Mouse (Mus musculus) heart, embryonic 14.5 days (tissue): ENCODE data around the gene Gm11084. TPM values are rescaled to one million over a fixed set of nuclear protein-coding genes. Genes with fewer than 3 reads are reported as not detected.
A peak's percentile ranks its signal among the peaks of the same experiment; 100 is the strongest.
"Not testable (repeated sequence)": the region's sequence is repeated elsewhere in the genome, so short reads cannot be mapped to it uniquely, and the experiment has no call there.

Experiments used
- ATAC-seq: fragments of 200-750 bp; cut with Nextera tagmentation; 2 replicates; pipeline ENCODE4 v1.8.0; 2017; ENCODE audit warnings: low read depth, moderate TSS enrichment; ENCODE audit not compliant: insufficient number of reproducible peaks, insufficient read depth, low FRiP score
- H3K27ac ChIP-seq, 2 experiments: fragments of 200-500 bp in 1 of 2; fragments of 300-500 bp in 1 of 2; sonication (generic) in 1 of 2; replicated peaks in 1 of 2; 2 replicates each; pipeline ENCODE4 v1.5.1; 2012 to 2014; ENCODE audit warnings: low read depth in 2 of 2, low read length in 2 of 2, control low read depth in 1 of 2, mild to moderate bottlenecking in 1 of 2, mixed read lengths in 1 of 2; ENCODE audit not compliant: control insufficient read depth in 1 of 2, insufficient read depth in 1 of 2
- H3K27me3 ChIP-seq: fragments of 300-500 bp; sonication (generic); 2 replicates; pipeline ENCODE4 v1.6.1; 2014; ENCODE audit warnings: mild to moderate bottlenecking, low read length, control low read depth; ENCODE audit not compliant: control insufficient read depth, insufficient read depth
- H3K36me3 ChIP-seq: fragments of 300-500 bp; sonication (generic); 2 replicates; pipeline ENCODE4 v1.6.1; 2014; ENCODE audit warnings: mild to moderate bottlenecking, control low read depth, low read length, mixed read lengths; ENCODE audit not compliant: control insufficient read depth, insufficient read depth
- H3K4me1 ChIP-seq, 2 experiments: fragments of 200-500 bp in 1 of 2; fragments of 300-500 bp in 1 of 2; sonication (generic) in 1 of 2; 2 replicates each; pipeline ENCODE4 v1.6.1; 2012 to 2014; ENCODE audit warnings: low read length in 2 of 2, control low read depth in 1 of 2, mixed read lengths in 1 of 2; ENCODE audit not compliant: control insufficient read depth in 2 of 2, insufficient read depth in 2 of 2
- H3K4me2 ChIP-seq: fragments of 300-500 bp; sonication (generic); 2 replicates; pipeline ENCODE4 v1.6.1; 2014; ENCODE audit warnings: mild to moderate bottlenecking, low read length
- H3K4me3 ChIP-seq, 2 experiments: fragments of 200-500 bp in 1 of 2; fragments of 300-500 bp in 1 of 2; sonication (generic) in 1 of 2; 2 replicates each; pipeline ENCODE4 v1.5.1; 2012 to 2014; ENCODE audit warnings: low read length in 2 of 2, mild to moderate bottlenecking in 2 of 2, control low read depth in 1 of 2, low read depth in 1 of 2, moderate library complexity in 1 of 2; ENCODE audit not compliant: control insufficient read depth in 1 of 2, insufficient read depth in 1 of 2
- H3K9ac ChIP-seq: fragments of 300-500 bp; sonication (generic); 2 replicates; pipeline ENCODE4 v1.6.1; 2014; ENCODE audit warnings: mild to moderate bottlenecking, low read length
- H3K9me3 ChIP-seq: fragments of 300-500 bp; sonication (generic); 2 replicates; pipeline ENCODE4 v1.6.1; 2016; ENCODE audit warnings: low read length, control low read depth; ENCODE audit not compliant: control insufficient read depth
- WGBS: fragments of 180-500 bp; shearing (Covaris S2); extraction: QIAGEN DNeasy Blood & Tissue Kit; methylation state at CpG from one replicate; pipeline ENCODE4 v1.1.7; 2014; 5-methylcytosine and 5-hydroxymethylcytosine counted together
- polyA plus RNA-seq: library from polyadenylated mRNA; unstranded; fragments of >200 nt; fragmentation: Nextera tagmentation; extraction: Ambion mirVana; gene quantifications from 2 replicates; pipeline ENCODE4 v1.2.1, GENCODE M21; 2014

Gm11084 gene
- polyA plus RNA-seq, 1 experiment from 2014 or later = not detected

GRCm38 (mm10) chr2:73019371-73020146 lies 33.0 kb upstream of the Gm11084 start:
- no peak overlapping the region for H3K9ac ChIP-seq
- no peaks in the 10 kb centered on the region for H3K9me3 ChIP-seq
- H3K4me1 ChIP-seq = peaks cover 5 to 18% of the 10 kb centered on the region in 2 experiments
- H3K4me3 ChIP-seq = no peak overlapping the region
- 0 out of 2 replicates have a peak overlapping the region, but pooled peaks have one; percentile 1 for H3K4me2 ChIP-seq
- H3K27ac ChIP-seq = peak overlapping the region; percentile 69 to 82
- WGBS = 39% methylated on average over 9 of the region's 9 CpGs
- peak; percentile 59; the same call in 1 of the 2 replicates for ATAC-seq
- no peaks in the 10 kb centered on the region for H3K36me3 ChIP-seq
- no peaks in the 10 kb centered on the region for H3K27me3 ChIP-seq

- ATAC-seq = not testable (repeated sequence)
Observed at GRCm38 (mm10) chr2:73014063-73014462, 27.5 kb upstream of the Gm11084 start.

GRCm38 (mm10) chr2:73012636-73013035 lies 26.1 kb upstream of the Gm11084 start:
- WGBS = 75% methylated on average over 18 of the region's 20 CpGs
- H3K4me1 ChIP-seq = peaks cover 3 to 5% of the 10 kb centered on the region in 2 experiments; a peak in 3 of 4 replicates
- H3K9ac ChIP-seq = no peak overlapping the region
- no peak overlapping the region for H3K27ac ChIP-seq
- H3K4me3 ChIP-seq = no peak overlapping the region
- H3K4me2 ChIP-seq = no peak overlapping the region
- no peaks in the 10 kb centered on the region for H3K27me3 ChIP-seq
- no peaks in the 10 kb centered on the region for H3K36me3 ChIP-seq
- H3K9me3 ChIP-seq = peaks cover 15% of the 10 kb centered on the region
- ATAC-seq = no peak

More at GRCm38 (mm10) chr2:73014063-73014462, 27.5 kb upstream of the Gm11084 start:
- H3K4me2 ChIP-seq, H3K4me1 ChIP-seq, H3K4me3 ChIP-seq, H3K36me3 ChIP-seq, H3K9ac ChIP-seq, H3K27ac ChIP-seq, H3K27me3 ChIP-seq: not testable (repeated sequence)
- WGBS = 54% methylated on average over 9 of the region's 9 CpGs
- peaks cover 15% of the 10 kb centered on the region for H3K9me3 ChIP-seq

GRCm38 (mm10) chr2:73007472-73007871 lies 21.0 kb upstream of the Gm11084 start:
- Histone ChIP-seq H3K9me3 (peaks cover 15% of the 10 kb centered on the region), H3K4me3 (no peak overlapping the region), H3K4me2 (no peak overlapping the region), H3K4me1 (peaks cover 17 to 26% of the 10 kb centered on the region in 2 experiments), H3K27me3 (no peaks in the 10 kb centered on the region), H3K27ac (no peak overlapping the region), H3K36me3 (no peaks in the 10 kb centered on the region), H3K9ac (no peak overlapping the region)
- WGBS = 89% methylated on average over 9 of the region's 9 CpGs
- no peak for ATAC-seq

GRCm38 (mm10) chr2:73005611-73006515 lies 19.3 kb upstream of the Gm11084 start:
- ATAC-seq = no peak
- H3K27me3 ChIP-seq = no peaks in the 10 kb centered on the region
- H3K9ac ChIP-seq = no peak overlapping the region
- H3K27ac ChIP-seq = peak overlapping the region; percentile 80 to 95; a peak in 2 of 4 replicates
- H3K4me3 ChIP-seq = no peak overlapping the region
- H3K4me2 ChIP-seq = no peak overlapping the region
- no peaks in the 10 kb centered on the region for H3K36me3 ChIP-seq
- H3K9me3 ChIP-seq = peaks cover 11% of the 10 kb centered on the region
- peaks cover 19 to 26% of the 10 kb centered on the region in 2 experiments for H3K4me1 ChIP-seq
- WGBS = 61% methylated on average over 3 of the region's 3 CpGs

DNA sequence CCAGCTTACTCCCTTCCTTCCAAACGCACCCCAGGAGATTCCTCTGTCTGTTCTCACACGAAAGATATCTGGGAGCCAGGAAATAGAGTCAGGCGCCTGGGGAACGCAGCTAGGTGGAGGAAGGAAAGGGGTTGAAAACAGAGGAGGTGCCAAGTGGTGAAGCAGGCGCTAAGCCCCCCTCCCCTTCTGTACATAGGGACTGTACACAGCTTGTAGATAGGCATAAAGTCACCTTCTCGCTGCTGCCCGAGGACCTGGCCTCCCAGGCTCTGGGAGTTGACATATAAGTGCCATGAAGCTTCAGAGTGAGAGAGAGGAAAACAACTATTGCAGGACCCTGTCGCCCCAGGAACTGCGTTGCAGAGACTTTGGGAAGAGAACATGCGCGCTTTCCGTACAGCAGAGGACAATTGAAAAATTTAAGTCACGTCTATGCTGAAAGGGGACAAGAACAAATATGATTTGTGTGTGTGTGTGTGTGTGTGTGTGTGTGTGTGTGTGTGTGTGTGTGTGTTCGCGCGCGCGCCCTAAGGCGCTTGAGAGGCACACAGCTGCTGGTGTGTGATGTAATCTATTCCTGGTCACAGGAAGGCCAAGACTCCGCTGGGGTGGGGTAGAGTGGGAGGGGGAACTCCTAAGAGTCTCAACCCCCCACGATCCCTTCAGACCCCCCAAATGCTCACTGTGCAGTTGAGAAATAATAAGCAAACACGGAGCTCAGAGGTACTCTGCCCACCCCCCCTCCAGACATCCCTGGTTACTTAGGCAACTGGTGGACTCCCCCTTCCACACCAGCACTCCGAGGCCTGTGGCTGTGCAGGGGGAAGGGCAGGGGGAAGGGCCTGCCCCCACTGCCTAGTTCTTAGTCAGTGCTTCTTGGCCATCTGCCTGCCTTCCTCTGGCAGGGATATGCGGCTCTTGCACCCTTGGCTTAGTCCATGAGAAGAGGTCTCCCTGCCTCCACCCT lies 17.5 kb upstream of the Gm11084 start:
- peaks cover 19 to 26% of the 10 kb centered on the region in 2 experiments for H3K4me1 ChIP-seq
- H3K27me3 ChIP-seq = no peaks in the 10 kb centered on the region
- peak overlapping the region; percentile 67 for H3K4me2 ChIP-seq
- ATAC-seq = peak; percentile 82
- H3K4me3 ChIP-seq = peak overlapping the region; percentile 18 to 24
- H3K36me3 ChIP-seq = no peaks in the 10 kb centered on the region
- peak overlapping the region; percentile 80 to 95 for H3K27ac ChIP-seq
- H3K9me3 ChIP-seq = no peaks in the 10 kb centered on the region
- WGBS = 9% methylated on average over 23 of the region's 24 CpGs
- H3K9ac ChIP-seq = peak overlapping the region; percentile 70
